Mouse (Mus musculus) heart, embryonic 14.5 days (tissue): ENCODE data around the gene Mfsd4a. TPM values are rescaled to one million over a fixed set of nuclear protein-coding genes. Genes with fewer than 3 reads are reported as not detected.

Experiments
- ATAC-seq: fragments of 200-750 bp; cut with Nextera tagmentation; 2 replicates; pipeline ENCODE4 v1.8.0; 2017; ENCODE audit warnings: low read depth, moderate TSS enrichment; ENCODE audit not compliant: insufficient number of reproducible peaks, insufficient read depth, low FRiP score
- H3K27ac ChIP-seq, 2 experiments: fragments of 200-500 bp in 1 of 2; fragments of 300-500 bp in 1 of 2; sonication (generic) in 1 of 2; replicated peaks in 1 of 2; 2 replicates each; pipeline ENCODE4 v1.5.1; 2012 to 2014; ENCODE audit warnings: low read depth in 2 of 2, low read length in 2 of 2, control low read depth in 1 of 2, mild to moderate bottlenecking in 1 of 2, mixed read lengths in 1 of 2; ENCODE audit not compliant: control insufficient read depth in 1 of 2, insufficient read depth in 1 of 2
- H3K27me3 ChIP-seq: fragments of 300-500 bp; sonication (generic); 2 replicates; pipeline ENCODE4 v1.6.1; 2014; ENCODE audit warnings: mild to moderate bottlenecking, low read length, control low read depth; ENCODE audit not compliant: control insufficient read depth, insufficient read depth
- H3K36me3 ChIP-seq: fragments of 300-500 bp; sonication (generic); 2 replicates; pipeline ENCODE4 v1.6.1; 2014; ENCODE audit warnings: mild to moderate bottlenecking, control low read depth, low read length, mixed read lengths; ENCODE audit not compliant: control insufficient read depth, insufficient read depth
- H3K4me1 ChIP-seq, 2 experiments: fragments of 200-500 bp in 1 of 2; fragments of 300-500 bp in 1 of 2; sonication (generic) in 1 of 2; 2 replicates each; pipeline ENCODE4 v1.6.1; 2012 to 2014; ENCODE audit warnings: low read length in 2 of 2, control low read depth in 1 of 2, mixed read lengths in 1 of 2; ENCODE audit not compliant: control insufficient read depth in 2 of 2, insufficient read depth in 2 of 2
- H3K4me2 ChIP-seq: fragments of 300-500 bp; sonication (generic); 2 replicates; pipeline ENCODE4 v1.6.1; 2014; ENCODE audit warnings: mild to moderate bottlenecking, low read length
- H3K4me3 ChIP-seq, 2 experiments: fragments of 200-500 bp in 1 of 2; fragments of 300-500 bp in 1 of 2; sonication (generic) in 1 of 2; 2 replicates each; pipeline ENCODE4 v1.5.1; 2012 to 2014; ENCODE audit warnings: low read length in 2 of 2, mild to moderate bottlenecking in 2 of 2, control low read depth in 1 of 2, low read depth in 1 of 2, moderate library complexity in 1 of 2; ENCODE audit not compliant: control insufficient read depth in 1 of 2, insufficient read depth in 1 of 2
- H3K9ac ChIP-seq: fragments of 300-500 bp; sonication (generic); 2 replicates; pipeline ENCODE4 v1.6.1; 2014; ENCODE audit warnings: mild to moderate bottlenecking, low read length
- H3K9me3 ChIP-seq: fragments of 300-500 bp; sonication (generic); 2 replicates; pipeline ENCODE4 v1.6.1; 2016; ENCODE audit warnings: low read length, control low read depth; ENCODE audit not compliant: control insufficient read depth
- WGBS: fragments of 180-500 bp; shearing (Covaris S2); extraction: QIAGEN DNeasy Blood & Tissue Kit; methylation state at CpG from one replicate; pipeline ENCODE4 v1.1.7; 2014; 5-methylcytosine and 5-hydroxymethylcytosine counted together
- polyA plus RNA-seq: library from polyadenylated mRNA; unstranded; fragments of >200 nt; fragmentation: Nextera tagmentation; extraction: Ambion mirVana; gene quantifications from 2 replicates; pipeline ENCODE4 v1.2.1, GENCODE M21; 2014

Gene Mfsd4a
- polyA plus RNA-seq, 1 experiment from 2014 or later: 12.6 TPM

DNA sequence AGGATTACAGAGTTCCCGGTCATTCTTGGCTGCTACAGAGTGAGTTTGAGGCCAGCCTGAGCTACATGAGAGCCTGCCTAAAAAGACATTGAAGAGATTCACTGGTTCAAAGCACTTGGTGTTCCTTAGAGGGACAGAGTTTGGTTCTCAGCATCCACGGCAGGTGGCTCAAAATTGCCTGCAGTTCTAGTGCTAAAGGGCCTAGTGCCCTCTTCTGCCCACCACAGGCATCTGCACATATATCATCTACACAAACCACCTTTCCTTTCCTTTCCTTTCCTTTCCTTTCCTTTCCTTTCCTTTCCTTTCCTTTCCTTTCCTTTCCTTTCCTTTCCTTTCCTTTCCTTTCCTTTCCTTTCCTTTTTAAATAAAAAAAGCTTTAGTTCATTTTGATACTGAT lies 37.3 kb downstream of the Mfsd4a start:
- H3K4me2 ChIP-seq: no peak overlapping the region
- peaks cover 86% of the 10 kb centered on the region for H3K36me3 ChIP-seq
- no peaks in the 10 kb centered on the region for H3K27me3 ChIP-seq
- H3K4me1 ChIP-seq: no peaks in the 10 kb centered on the region
- H3K9ac ChIP-seq: no peak overlapping the region
- WGBS: 66% methylated on average over 2 of the region's 2 CpGs
- H3K9me3 ChIP-seq: no peaks in the 10 kb centered on the region
- no peak overlapping the region for H3K27ac ChIP-seq
- ATAC-seq: no peak
- H3K4me3 ChIP-seq: no peak overlapping the region

GRCm38 (mm10) chr1:132028413-132028812 lies 39.4 kb downstream of the Mfsd4a start:
- Histone ChIP-seq H3K4me1 (no peaks in the 10 kb centered on the region), H3K27me3 (no peaks in the 10 kb centered on the region), H3K9ac (no peak overlapping the region), H3K36me3 (peaks cover 93% of the 10 kb centered on the region), H3K4me2 (no peak overlapping the region), H3K9me3 (no peaks in the 10 kb centered on the region), H3K27ac (no peak overlapping the region), H3K4me3 (no peak overlapping the region)
- WGBS: 88% methylated on average over 9 of the region's 9 CpGs
- ATAC-seq: no peak

- H3K9me3 ChIP-seq: no peaks in the 10 kb centered on the region
- 82% methylated on average over 5 of the region's 5 CpGs for WGBS
- no peak overlapping the region for H3K4me3 ChIP-seq
- H3K4me2 ChIP-seq: no peak overlapping the region
- H3K27ac ChIP-seq: no peak overlapping the region
- no peak for ATAC-seq
- H3K27me3 ChIP-seq: no peaks in the 10 kb centered on the region
- peaks cover 93% of the 10 kb centered on the region for H3K36me3 ChIP-seq
- H3K9ac ChIP-seq: no peak overlapping the region
- H3K4me1 ChIP-seq: no peaks in the 10 kb centered on the region
Measured at GRCm38 (mm10) chr1:132027978-132028377, 39.9 kb downstream of the Mfsd4a start.

- H3K36me3 ChIP-seq: peaks cover 95% of the 10 kb centered on the region
- no peak overlapping the region for H3K4me3 ChIP-seq
- H3K9ac ChIP-seq: no peak overlapping the region
- ATAC-seq: no peak
- no peak overlapping the region for H3K27ac ChIP-seq
- WGBS: 83% methylated on average over 11 of the region's 11 CpGs
- H3K27me3 ChIP-seq: no peaks in the 10 kb centered on the region
- H3K4me1 ChIP-seq: no peaks in the 10 kb centered on the region
- H3K9me3 ChIP-seq: no peaks in the 10 kb centered on the region
- H3K4me2 ChIP-seq: no peak overlapping the region
Measured at GRCm38 (mm10) chr1:132026925-132027646, 40.8 kb downstream of the Mfsd4a start.

DNA sequence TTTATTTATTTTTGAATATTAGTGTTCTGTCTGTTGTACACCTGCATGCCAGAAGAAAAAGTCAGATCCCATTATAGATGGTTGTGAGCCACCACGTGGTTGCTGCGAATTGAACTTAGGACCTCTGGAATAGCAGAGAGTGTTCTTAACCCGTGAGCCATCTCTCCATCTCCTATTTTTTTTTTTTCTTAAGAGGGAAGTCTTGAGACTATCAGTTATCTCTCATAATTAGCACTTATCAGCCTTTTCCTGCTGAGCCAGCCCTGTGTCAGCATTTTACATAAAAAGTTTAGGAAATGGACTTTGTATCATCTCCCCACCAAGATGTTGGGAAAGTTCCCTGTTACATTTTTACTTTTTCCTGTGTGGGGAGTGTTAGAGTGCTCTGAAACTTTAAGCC lies 45.8 kb downstream of the Mfsd4a start:
- Histone ChIP-seq H3K4me2 (no peak overlapping the region), H3K4me3 (no peak overlapping the region), H3K9me3 (no peaks in the 10 kb centered on the region), H3K4me1 (no peaks in the 10 kb centered on the region), H3K36me3 (peaks cover 93% of the 10 kb centered on the region), H3K27ac (no peak overlapping the region), H3K27me3 (no peaks in the 10 kb centered on the region), H3K9ac (no peak overlapping the region)
- ATAC-seq: no peak
- WGBS: 84% methylated on average over 3 of the region's 3 CpGs

GRCm38 (mm10) chr1:132019876-132020275 lies 48.0 kb downstream of the Mfsd4a start:
- H3K4me3 ChIP-seq: no peak overlapping the region
- WGBS: 94% methylated on average over 7 of the region's 7 CpGs
- no peaks in the 10 kb centered on the region for H3K4me1 ChIP-seq
- peaks cover 88% of the 10 kb centered on the region for H3K36me3 ChIP-seq
- H3K27ac ChIP-seq: no peak overlapping the region
- no peak overlapping the region for H3K4me2 ChIP-seq
- no peak overlapping the region for H3K9ac ChIP-seq
- no peaks in the 10 kb centered on the region for H3K9me3 ChIP-seq
- no peaks in the 10 kb centered on the region for H3K27me3 ChIP-seq
- no peak for ATAC-seq

GRCm38 (mm10) chr1:132016691-132017090 lies 51.2 kb downstream of the Mfsd4a start:
- no peak for ATAC-seq
- Histone ChIP-seq H3K9ac (no peak overlapping the region), H3K36me3 (peaks cover 69% of the 10 kb centered on the region), H3K4me1 (no peaks in the 10 kb centered on the region), H3K4me3 (no peak overlapping the region), H3K4me2 (no peak overlapping the region), H3K27me3 (no peaks in the 10 kb centered on the region), H3K9me3 (no peaks in the 10 kb centered on the region), H3K27ac (no peak overlapping the region)
- WGBS: 91% methylated on average over 1 of the region's 1 CpGs

DNA sequence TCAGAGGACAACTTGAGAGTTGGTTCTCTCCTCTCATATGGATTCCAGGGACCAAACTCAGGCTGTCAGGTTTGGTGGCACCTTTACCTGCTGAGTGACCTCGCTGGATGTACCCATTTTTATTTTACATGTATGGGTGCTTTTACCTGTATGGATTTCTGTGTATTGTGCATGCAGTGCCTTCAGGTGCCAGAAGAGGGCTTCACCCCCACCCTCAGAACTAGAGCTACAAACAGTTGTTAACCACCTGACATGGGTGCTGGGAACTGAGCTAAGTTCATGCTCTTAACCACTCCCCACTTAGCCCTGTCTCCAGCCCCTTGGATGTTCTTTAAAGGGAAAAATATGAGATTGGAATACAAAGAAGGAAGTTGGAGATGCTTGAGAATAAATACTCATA lies 53.1 kb downstream of the Mfsd4a start:
- 92% methylated on average over 1 of the region's 1 CpGs for WGBS
- H3K27ac ChIP-seq: no peak overlapping the region
- peaks cover 50% of the 10 kb centered on the region for H3K36me3 ChIP-seq
- no peak for ATAC-seq
- H3K9me3 ChIP-seq: no peaks in the 10 kb centered on the region
- H3K4me1 ChIP-seq: no peaks in the 10 kb centered on the region
- H3K4me3 ChIP-seq: no peak overlapping the region
- H3K4me2 ChIP-seq: no peak overlapping the region
- H3K27me3 ChIP-seq: no peaks in the 10 kb centered on the region
- no peak overlapping the region for H3K9ac ChIP-seq
